Mouse (Mus musculus) adrenal gland, postnatal 36 days (tissue): ENCODE measurements around the gene Blvrb. TPM values are rescaled to one million over a fixed set of nuclear protein-coding genes. Genes with fewer than 3 reads are reported as not detected.

Experiments
- DNase-seq, 2 experiments: peaks; one replicate each; pipeline ENCODE4 v3.0.0; 2021; ENCODE audit warnings: mixed read lengths in 1 of 2
- total RNA-seq, 2 experiments: library from RNA; stranded (reverse); gene quantifications; 2 replicates each; pipeline ENCODE4 v1.2.3; 2021

The Blvrb gene
- total RNA-seq, 2 experiments from 2014 or later = 42.4 to 45.6 TPM

- DNase-seq = no peak
Observed at GRCm38 (mm10) chr7:27448421-27449206, 836 bp downstream of the Blvrb start.

- DNase-seq = peak; percentile 67 to 80
Observed at GRCm38 (mm10) chr7:27449256-27449862, 1.6 kb downstream of the Blvrb start.

- DNase-seq = no peak
Observed at GRCm38 (mm10) chr7:27451359-27451758, 3.6 kb downstream of the Blvrb start.

- no peak for DNase-seq
Observed at GRCm38 (mm10) chr7:27452206-27452770, 4.5 kb downstream of the Blvrb start.

GRCm38 (mm10) chr7:27454461-27455121 is 6.8 kb downstream of the Blvrb start:
- no peak for DNase-seq

DNA sequence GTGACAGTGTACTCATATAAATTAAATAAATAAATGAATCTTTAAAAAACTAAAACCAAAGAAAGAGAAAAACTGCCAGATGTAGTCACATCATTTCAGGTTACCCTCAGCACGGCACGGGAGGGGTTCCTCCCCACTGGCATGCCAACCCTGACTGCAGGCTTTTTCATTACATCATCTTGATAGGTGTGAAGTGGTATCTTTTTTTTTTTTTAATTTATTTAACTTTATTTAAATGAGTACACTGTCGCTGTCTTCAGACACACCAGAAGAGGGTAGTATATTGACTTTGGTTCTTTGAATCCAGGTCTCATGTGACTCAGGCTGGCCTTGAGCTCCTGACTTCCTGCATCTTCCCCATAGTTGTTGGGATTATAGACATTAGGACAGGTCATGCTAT is 7.5 kb downstream of the Blvrb start:
- no peak for DNase-seq

GRCm38 (mm10) chr7:27458614-27459013 is 10.8 kb downstream of the Blvrb start:
- no peak for DNase-seq

GRCm38 (mm10) chr7:27459640-27460039 is 11.9 kb downstream of the Blvrb start:
- no peak for DNase-seq

DNA sequence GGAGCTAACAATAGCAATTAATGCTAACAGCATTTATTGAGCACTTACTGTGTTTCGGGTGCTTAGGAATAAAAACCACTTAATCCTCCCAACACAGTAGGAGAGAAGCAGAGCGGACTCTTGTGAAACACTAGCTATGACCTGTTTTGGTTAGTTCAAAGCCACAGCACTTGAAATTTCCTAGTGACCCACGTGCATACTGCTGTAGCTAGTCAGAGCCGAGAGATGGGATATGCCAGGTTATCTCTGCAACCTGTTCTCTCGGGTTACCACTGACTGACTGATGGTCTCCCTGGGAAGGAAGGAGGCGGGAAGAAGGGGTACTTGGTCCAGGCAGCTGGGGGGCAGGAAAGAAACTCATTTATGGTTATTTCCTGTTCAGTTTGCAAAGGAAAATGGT is 12.7 kb downstream of the Blvrb start:
- no peak for DNase-seq

GRCm38 (mm10) chr7:27467648-27468047 is 19.9 kb downstream of the Blvrb start:
- no peak for DNase-seq

GRCm38 (mm10) chr7:27471390-27472120 is 23.8 kb downstream of the Blvrb start:
- no peak for DNase-seq

DNA sequence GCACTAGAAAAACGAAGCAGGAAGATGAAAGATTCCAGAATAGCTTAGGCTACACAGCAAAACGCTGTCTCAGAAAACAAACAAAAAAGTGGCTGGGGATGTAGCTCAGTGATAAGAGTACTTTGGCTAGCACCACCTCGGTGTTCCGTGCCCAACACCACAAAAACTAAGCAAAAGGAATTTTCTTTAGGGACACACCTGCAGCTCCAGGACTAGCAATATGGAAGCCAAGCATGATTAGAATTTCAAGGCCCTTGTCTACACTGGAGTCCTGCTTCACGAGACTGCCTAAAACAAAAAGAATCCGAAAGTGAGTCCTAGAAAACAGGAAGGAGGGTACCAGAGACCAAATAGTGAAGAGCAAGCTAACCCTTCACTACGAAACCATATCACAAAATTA is 24.8 kb downstream of the Blvrb start:
- DNase-seq = no peak

- DNase-seq = peak; percentile 100
Observed at GRCm38 (mm10) chr7:27473156-27473834, 25.5 kb downstream of the Blvrb start, which contains the start of gene Sertad3. Gene Sertad3, plus strand, starts transcription at chr7:27473768.

GRCm38 (mm10) chr7:27473835-27474489 is 26.2 kb downstream of the Blvrb start:
- peak in 1 of 2 experiments; percentile 19 for DNase-seq

GRCm38 (mm10) chr7:27474490-27474954 is 26.7 kb downstream of the Blvrb start:
- peak; percentile 99 to 100 for DNase-seq

DNA sequence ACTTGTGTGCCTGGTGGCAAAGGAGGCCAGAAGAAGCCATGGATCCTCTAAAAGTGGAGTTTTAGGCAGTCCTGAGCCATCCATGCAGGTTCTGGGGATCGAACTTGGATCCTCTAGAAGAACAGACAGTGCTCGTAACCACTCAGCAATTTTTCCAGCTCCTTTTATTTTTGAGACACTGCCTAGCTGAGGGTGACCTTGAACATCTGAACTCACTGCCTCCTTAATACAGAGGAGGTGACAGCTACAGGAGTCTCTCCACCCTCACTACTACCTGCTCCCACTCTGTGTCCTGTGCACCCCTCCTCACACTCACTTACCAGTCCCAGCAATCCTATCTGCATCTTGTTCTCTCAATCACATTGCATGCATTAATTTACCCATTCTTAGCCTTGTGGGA is 27.8 kb downstream of the Blvrb start:
- no peak for DNase-seq

DNA sequence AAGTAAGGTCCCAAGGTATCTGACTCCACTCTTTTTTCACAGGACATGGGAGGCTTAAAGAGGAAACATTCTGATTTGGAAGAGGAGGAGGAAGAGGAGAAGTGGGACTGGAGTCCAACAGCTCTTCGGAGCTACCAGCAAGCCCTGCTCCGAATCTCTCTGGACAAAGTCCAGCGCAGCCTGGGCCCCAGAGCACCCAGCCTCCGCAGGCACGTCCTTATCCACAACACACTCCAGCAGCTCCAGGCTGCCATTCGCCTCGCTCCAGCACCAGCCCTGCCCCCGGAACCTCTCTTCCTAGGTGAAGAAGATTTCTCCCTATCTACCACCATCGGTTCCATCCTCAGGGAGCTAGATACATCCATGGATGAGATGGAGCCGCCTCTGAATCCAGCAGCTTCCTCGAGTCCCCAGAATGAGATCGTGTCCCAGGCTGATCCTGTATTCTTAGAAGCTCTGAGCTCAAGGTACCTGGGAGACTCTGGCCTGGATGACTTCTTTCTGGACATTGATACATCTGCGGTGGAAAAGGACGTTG is 28.4 kb downstream of the Blvrb start:
- no peak for DNase-seq

DNA sequence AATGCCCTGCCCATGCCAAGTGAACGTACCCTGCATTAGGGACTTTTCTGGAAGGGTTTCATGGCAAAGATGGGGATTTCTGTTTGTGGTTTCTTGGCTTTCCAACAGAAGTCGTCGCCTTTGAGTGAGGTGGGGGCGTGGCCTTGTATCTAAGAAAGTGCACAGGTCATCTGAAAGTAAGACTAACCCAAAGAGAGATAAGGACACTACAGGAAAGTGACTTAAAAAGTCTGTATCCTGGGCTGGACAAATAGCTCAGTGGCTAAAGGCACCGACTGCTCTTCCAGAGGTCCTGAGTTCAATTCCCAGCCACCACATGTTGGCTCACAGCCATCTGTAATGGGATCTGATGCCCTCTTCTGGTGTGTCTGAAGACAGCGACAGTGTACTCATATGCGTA is 30.8 kb downstream of the Blvrb start:
- no peak for DNase-seq

GRCm38 (mm10) chr7:27479750-27480149 is 32.0 kb downstream of the Blvrb start:
- no peak for DNase-seq

- no peak for DNase-seq
Observed at GRCm38 (mm10) chr7:27480506-27480905, 32.7 kb downstream of the Blvrb start.
